Mouse (Mus musculus) embryonic fibroblast, embryonic 13.5 days (primary cell): ENCODE data around the gene Col27a1. TPM values are rescaled to one million over a fixed set of nuclear protein-coding genes. Genes with fewer than 3 reads are reported as not detected.

ENCODE experiments used
- H3K27ac ChIP-seq: 2 replicates; pipeline ENCODE4 v1.5.1; 2012; ENCODE audit warnings: low read length, control low read depth, inconsistent platforms; ENCODE audit not compliant: insufficient read depth
- H3K4me1 ChIP-seq: 2 replicates; pipeline ENCODE4 v1.6.1; 2011; ENCODE audit warnings: low read length; ENCODE audit not compliant: control insufficient read depth, insufficient read depth
- H3K4me3 ChIP-seq: 2 replicates; pipeline ENCODE4 v1.5.1; 2011; ENCODE audit warnings: mild to moderate bottlenecking, control low read depth, low read length; ENCODE audit not compliant: insufficient read depth
- CTCF ChIP-seq: IDR thresholded peaks from 2 replicates; pipeline ENCODE4 v1.5.1; 2011; ENCODE audit warnings: mild to moderate bottlenecking, control low read depth, low read length, moderate library complexity, borderline replicate concordance; ENCODE audit not compliant: insufficient read depth
- POLR2A ChIP-seq: IDR thresholded peaks from 2 replicates; pipeline ENCODE4 v1.6.1; 2011; ENCODE audit warnings: low read depth, mild to moderate bottlenecking, control low read depth, low read length, moderate library complexity
- polyA plus RNA-seq: library from polyadenylated mRNA; stranded (reverse); fragments of >200 nt; gene quantifications from 2 replicates; pipeline ENCODE4 v1.2.4, GENCODE M21; 2011; ENCODE audit warnings: low read depth; ENCODE audit not compliant: missing spikeins, insufficient read length

Col27a1 gene
- polyA plus RNA-seq, 1 experiment = 18.2 TPM

GRCm38 (mm10) chr4:63222246-63222645 lies 8.4 kb downstream of the Col27a1 start:
- H3K4me1 ChIP-seq = peaks cover 14% of the 10 kb centered on the region; the same call in 1 of the 2 replicates
- no peak overlapping the region for H3K27ac ChIP-seq
- H3K4me3 ChIP-seq = no peak overlapping the region
- no peak for TF ChIP-seq POLR2A
- TF ChIP-seq CTCF = no peak

- H3K4me1 ChIP-seq = peaks cover 9% of the 10 kb centered on the region; the same call in 1 of the 2 replicates
- TF ChIP-seq CTCF (no peak), POLR2A (no peak)
- no peak overlapping the region for H3K4me3 ChIP-seq
- H3K27ac ChIP-seq = no peak overlapping the region
Observed at GRCm38 (mm10) chr4:63225373-63225772, 11.6 kb downstream of the Col27a1 start.

GRCm38 (mm10) chr4:63226164-63226882 lies 12.5 kb downstream of the Col27a1 start:
- TF ChIP-seq CTCF (no peak), POLR2A (no peak)
- H3K4me1 ChIP-seq = peaks cover 13% of the 10 kb centered on the region; the same call in 1 of the 2 replicates

GRCm38 (mm10) chr4:63226883-63227235 lies 13.1 kb downstream of the Col27a1 start:
- no peak overlapping the region for H3K27ac ChIP-seq

More at GRCm38 (mm10) chr4:63226164-63226882, 12.5 kb downstream of the Col27a1 start:
- Histone ChIP-seq H3K4me3 (no peak overlapping the region), H3K27ac (peak overlapping the region; percentile 22)

GRCm38 (mm10) chr4:63228943-63229342 lies 15.1 kb downstream of the Col27a1 start:
- peaks cover 13% of the 10 kb centered on the region; the same call in 1 of the 2 replicates for H3K4me1 ChIP-seq
- TF ChIP-seq POLR2A = no peak
- TF ChIP-seq CTCF = no peak
- H3K27ac ChIP-seq = no peak overlapping the region
- no peak overlapping the region for H3K4me3 ChIP-seq

More at GRCm38 (mm10) chr4:63226883-63227235, 13.1 kb downstream of the Col27a1 start:
- Histone ChIP-seq H3K4me3 (no peak overlapping the region), H3K4me1 (peaks cover 13% of the 10 kb centered on the region; the same call in 1 of the 2 replicates)
- TF ChIP-seq POLR2A = no peak

- H3K4me3 ChIP-seq = no peak overlapping the region
- no peak overlapping the region for H3K27ac ChIP-seq
- TF ChIP-seq CTCF = no peak
- TF ChIP-seq POLR2A = no peak
- peaks cover 13% of the 10 kb centered on the region; the same call in 1 of the 2 replicates for H3K4me1 ChIP-seq
Observed at GRCm38 (mm10) chr4:63229991-63230581, 16.3 kb downstream of the Col27a1 start.

GRCm38 (mm10) chr4:63231121-63231520 lies 17.3 kb downstream of the Col27a1 start:
- Histone ChIP-seq H3K4me1 (peaks cover 11% of the 10 kb centered on the region; the same call in 1 of the 2 replicates), H3K27ac (no peak overlapping the region), H3K4me3 (no peak overlapping the region)
- TF ChIP-seq POLR2A (no peak), CTCF (no peak)

GRCm38 (mm10) chr4:63232542-63233020 lies 18.8 kb downstream of the Col27a1 start:
- H3K4me3 ChIP-seq = no peak overlapping the region
- TF ChIP-seq POLR2A = no peak
- no peak for TF ChIP-seq CTCF
- peaks cover 11% of the 10 kb centered on the region for H3K4me1 ChIP-seq
- peak overlapping the region; percentile 27; the same call in 1 of the 2 replicates for H3K27ac ChIP-seq

GRCm38 (mm10) chr4:63233557-63234452 lies 20.0 kb downstream of the Col27a1 start:
- Histone ChIP-seq H3K4me3 (no peak overlapping the region), H3K4me1 (peaks cover 15% of the 10 kb centered on the region), H3K27ac (0 out of 2 replicates have a peak overlapping the region, but pooled peaks have one; percentile 6)
- TF ChIP-seq POLR2A = no peak
- TF ChIP-seq CTCF = no peak
